Mouse (Mus musculus): ENCODE results near the gene Mrps23. TPM values are rescaled to one million over a fixed set of nuclear protein-coding genes. Genes with fewer than 3 reads are reported as not detected.
A peak's percentile ranks its signal among the peaks of the same experiment; 100 is the strongest.

The Mrps23 gene
- polyA plus RNA-seq, 1 experiment from 2014 or later: 28.7 TPM

- Histone ChIP-seq H3K27ac (ENCODE audit: low read depth) (no peak overlapping the region), H3K4me3 (ENCODE audit: low read depth, low read length) (no peak overlapping the region), H3K9me3 (ENCODE audit: low read length) (no peaks in the 10 kb centered on the region), H3K36me3 (replicated peaks; ENCODE audit: insufficient read depth, low read length) (no peaks in the 10 kb centered on the region), H3K27me3 (ENCODE audit: insufficient read depth, low read length) (no peaks in the 10 kb centered on the region; the same call in 1 of the 2 replicates), H3K9ac (replicated peaks) (no peak overlapping the region), H3K4me2 (ENCODE audit: low read depth, low read length) (no peak overlapping the region), H3K4me1 (ENCODE audit: insufficient read depth) (no peaks in the 10 kb centered on the region)
- ATAC-seq (no peak), DNase-seq (no peak)
- WGBS (ENCODE audit: insufficient replicate concordance): 75% methylated on average over 15 of the region's 15 CpGs
- no peak for TF ChIP-seq EP300 (IDR thresholded peaks at IDR 0.05; ENCODE audit: low read depth)
- TF ChIP-seq CTCF (IDR thresholded peaks at IDR 0.05; ENCODE audit: low read depth): no peak
Observed at GRCm38 (mm10) chr11:88171876-88172442, 32.2 kb upstream of the Mrps23 start.

- no peaks in the 10 kb centered on the region; the same call in 1 of the 2 replicates for H3K27me3 ChIP-seq (ENCODE audit: insufficient read depth, low read length)
- no peak overlapping the region for H3K9ac ChIP-seq (replicated peaks)
- H3K36me3 ChIP-seq (replicated peaks; ENCODE audit: insufficient read depth, low read length): no peaks in the 10 kb centered on the region
- peak; percentile 15; the same call in 1 of the 2 replicates for ATAC-seq
- no peak overlapping the region for H3K4me2 ChIP-seq (ENCODE audit: low read depth, low read length)
- no peaks in the 10 kb centered on the region for H3K9me3 ChIP-seq (ENCODE audit: low read length)
- no peak for TF ChIP-seq EP300 (IDR thresholded peaks at IDR 0.05; ENCODE audit: low read depth)
- no peak for TF ChIP-seq CTCF (IDR thresholded peaks at IDR 0.05; ENCODE audit: low read depth)
- no peak for DNase-seq
- H3K27ac ChIP-seq (ENCODE audit: low read depth): no peak overlapping the region
- H3K4me1 ChIP-seq (ENCODE audit: insufficient read depth): no peaks in the 10 kb centered on the region
- 65% methylated on average over 10 of the region's 10 CpGs for WGBS (ENCODE audit: insufficient replicate concordance)
- H3K4me3 ChIP-seq (ENCODE audit: low read depth, low read length): no peak overlapping the region
Observed at GRCm38 (mm10) chr11:88172601-88173325, 31.4 kb upstream of the Mrps23 start.

GRCm38 (mm10) chr11:88173386-88174025, 30.7 kb upstream of the Mrps23 start:
- 32% methylated on average over 9 of the region's 9 CpGs for WGBS (ENCODE audit: insufficient replicate concordance)
- Histone ChIP-seq H3K27ac (ENCODE audit: low read depth) (no peak overlapping the region), H3K9ac (replicated peaks) (no peak overlapping the region), H3K4me2 (ENCODE audit: low read depth, low read length) (no peak overlapping the region), H3K36me3 (replicated peaks; ENCODE audit: insufficient read depth, low read length) (no peaks in the 10 kb centered on the region), H3K4me1 (ENCODE audit: insufficient read depth) (no peaks in the 10 kb centered on the region), H3K27me3 (ENCODE audit: insufficient read depth, low read length) (no peaks in the 10 kb centered on the region; the same call in 1 of the 2 replicates), H3K9me3 (ENCODE audit: low read length) (no peaks in the 10 kb centered on the region), H3K4me3 (ENCODE audit: low read depth, low read length) (no peak overlapping the region)
- ATAC-seq (no peak), DNase-seq (no peak)
- TF ChIP-seq CTCF (IDR thresholded peaks at IDR 0.05; ENCODE audit: low read depth): no peak
- TF ChIP-seq EP300 (IDR thresholded peaks at IDR 0.05; ENCODE audit: low read depth): no peak

- no peaks in the 10 kb centered on the region; the same call in 1 of the 2 replicates for H3K4me1 ChIP-seq (ENCODE audit: insufficient read depth)
- no peak for TF ChIP-seq CTCF (IDR thresholded peaks at IDR 0.05; ENCODE audit: low read depth)
- no peak for TF ChIP-seq EP300 (IDR thresholded peaks at IDR 0.05; ENCODE audit: low read depth)
- no peak for ATAC-seq
- H3K4me3 ChIP-seq (ENCODE audit: low read depth, low read length): no peak overlapping the region
- no peaks in the 10 kb centered on the region for H3K9me3 ChIP-seq (ENCODE audit: low read length)
- no peak overlapping the region for H3K9ac ChIP-seq (replicated peaks)
- WGBS (ENCODE audit: insufficient replicate concordance): 57% methylated on average over 6 of the region's 6 CpGs
- H3K36me3 ChIP-seq (replicated peaks; ENCODE audit: insufficient read depth, low read length): no peaks in the 10 kb centered on the region
- H3K27me3 ChIP-seq (ENCODE audit: insufficient read depth, low read length): no peaks in the 10 kb centered on the region
- 0 out of 2 replicates have a peak overlapping the region, but pooled peaks have one; percentile 39 for H3K27ac ChIP-seq (ENCODE audit: low read depth)
- no peak overlapping the region for H3K4me2 ChIP-seq (ENCODE audit: low read depth, low read length)
- no peak for DNase-seq
Observed at GRCm38 (mm10) chr11:88180467-88180958, 23.7 kb upstream of the Mrps23 start.

- H3K4me2 ChIP-seq (ENCODE audit: low read depth, low read length): no peak overlapping the region
Observed at GRCm38 (mm10) chr11:88180959-88181619, 23.1 kb upstream of the Mrps23 start.

More at GRCm38 (mm10) chr11:88180959-88181619, 23.1 kb upstream of the Mrps23 start:
- Histone ChIP-seq H3K27me3 (ENCODE audit: insufficient read depth, low read length) (no peaks in the 10 kb centered on the region), H3K9ac (replicated peaks) (no peak overlapping the region), H3K36me3 (replicated peaks; ENCODE audit: insufficient read depth, low read length) (no peaks in the 10 kb centered on the region), H3K4me1 (ENCODE audit: insufficient read depth) (no peaks in the 10 kb centered on the region; the same call in 1 of the 2 replicates), H3K4me3 (ENCODE audit: low read depth, low read length) (no peak overlapping the region), H3K9me3 (ENCODE audit: low read length) (no peaks in the 10 kb centered on the region), H3K27ac (ENCODE audit: low read depth) (0 out of 2 replicates have a peak overlapping the region, but pooled peaks have one; percentile 39)
- no peak for TF ChIP-seq CTCF (IDR thresholded peaks at IDR 0.05; ENCODE audit: low read depth)
- no peak for TF ChIP-seq EP300 (IDR thresholded peaks at IDR 0.05; ENCODE audit: low read depth)
- DNase-seq (peak; percentile 46), ATAC-seq (peak; percentile 65)
- 24% methylated on average over 15 of the region's 16 CpGs for WGBS (ENCODE audit: insufficient replicate concordance)
